Mouse (Mus musculus): ENCODE data around the gene Klc4.

GRCm38 (mm10) chr17:46598963-46599362 lies 46.9 kb downstream of the Klc4 start:
- TF ChIP-seq TAL1 (IDR thresholded peaks at IDR 0.05; ENCODE audit: low read length), result no peak
- TF ChIP-seq POLR2A (IDR thresholded peaks at IDR 0.05; ENCODE audit: control insufficient read depth in 1 of 2, insufficient read depth in 1 of 2, low read depth in 1 of 2, low read length in 2 of 2, poor library complexity in 1 of 2), result no peak
- TF ChIP-seq CTCF (IDR thresholded peaks at IDR 0.05 in 2 of 3, conservative IDR thresholded peaks at IDR 0.05 in 1 of 3; ENCODE audit: control insufficient read depth in 1 of 3, insufficient read depth in 1 of 3, low read depth in 2 of 3, low read length in 3 of 3, poor library complexity in 1 of 3, severe bottlenecking in 1 of 3), result no peak
- TF ChIP-seq NRF1 (IDR thresholded peaks at IDR 0.05; ENCODE audit: insufficient read depth, low read depth, low read length, poor library complexity, severe bottlenecking), result no peak
- TF ChIP-seq CHD2 (IDR thresholded peaks at IDR 0.05; ENCODE audit: low read length), result no peak
- TF ChIP-seq UBTF (IDR thresholded peaks at IDR 0.05; ENCODE audit: borderline replicate concordance, insufficient read depth, low read depth, low read length), result no peak
- TF ChIP-seq JUND (IDR thresholded peaks at IDR 0.05; ENCODE audit: low read depth, low read length), result no peak
- TF ChIP-seq GATA1 (IDR thresholded peaks at IDR 0.05; ENCODE audit: low read depth, low read length), result no peak
